ENCODE assay signal across 9 mouse cellular contexts in the genomic region with DNA sequence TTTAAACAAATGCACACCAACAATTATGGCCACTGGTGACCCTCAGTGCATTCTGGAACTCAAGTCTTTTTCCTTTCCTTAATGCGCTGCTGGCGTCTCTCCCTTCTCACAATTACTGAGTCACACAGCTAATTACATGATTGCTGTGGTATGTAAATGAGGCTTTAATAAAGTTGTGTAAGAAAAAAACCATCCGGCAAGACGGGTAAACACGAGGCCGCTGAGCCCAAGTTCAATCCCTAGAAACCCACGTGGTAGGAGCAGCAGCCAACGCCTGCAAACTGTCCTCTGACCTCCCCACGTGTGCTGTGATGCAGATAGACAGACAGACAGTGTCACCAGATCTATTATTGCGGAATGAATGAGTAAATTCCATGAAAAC. TPM values are rescaled to one million over a fixed set of nuclear protein-coding genes. Genes with fewer than 3 reads are reported as not detected.
DNase-seq lines count a peak whose midpoint lies in the region; ATAC-seq lines count a peak whose summit lies in the region.
"Had no signal": no experiment of that assay in that cellular context is flagged by ENCODE, and none has a peak within 500 bp of the region (broad histone marks: within the 10 kb centered on the region; RNA-seq: fewer than 3 reads in every experiment).

No protein-coding gene starts in this region.

- ATAC-seq in kidney, embryonic 14.5 days (ENCODE audit: low FRiP score, low TSS enrichment), result no peak
- ATAC-seq in embryonic facial prominence, embryonic 15.5 days (ENCODE audit: insufficient number of reproducible peaks, low FRiP score, low TSS enrichment, low read depth), result peak; percentile 9; the same call in 1 of the 2 replicates
- no peak for ATAC-seq in stomach, embryonic 14.5 days (ENCODE audit: insufficient number of reproducible peaks, insufficient read depth, low FRiP score, low read depth)

- H3K9ac ChIP-seq in kidney, embryonic 14.5 days (ENCODE audit: low read depth, low read length), result no peak overlapping the region
- no peak overlapping the region for H3K9ac ChIP-seq in embryonic facial prominence, embryonic 15.5 days
- H3K9ac ChIP-seq in stomach, embryonic 14.5 days (replicated peaks; ENCODE audit: low read depth, low read length), result no peak overlapping the region

- no peak for DNase-seq in kidney, postnatal 14 days
- DNase-seq in kidney, postnatal 10 days, result peak; percentile 38
- no peak for DNase-seq in right cerebral cortex, postnatal 10 days (ENCODE audit: low spot score in 2 of 2)
- no peak for DNase-seq in adrenal gland, adult 18-20 months (ENCODE audit: low spot score in 2 of 2)
- DNase-seq: gastrocnemius, postnatal 36 days had no signal

- no peak overlapping the region for H3K4me2 ChIP-seq in kidney, embryonic 14.5 days (replicated peaks; ENCODE audit: low read depth, low read length)
- H3K4me2 ChIP-seq in embryonic facial prominence, embryonic 15.5 days (replicated peaks), result no peak overlapping the region
- H3K4me2 ChIP-seq in stomach, embryonic 14.5 days (replicated peaks; ENCODE audit: low read depth, low read length), result no peak overlapping the region

- H3K9me3 ChIP-seq in kidney, embryonic 14.5 days (ENCODE audit: control insufficient read depth, low read length), result no peaks in the 10 kb centered on the region
- H3K9me3 ChIP-seq in embryonic facial prominence, embryonic 15.5 days (replicated peaks), result peaks cover 7% of the 10 kb centered on the region; the same call in 1 of the 2 replicates
- H3K9me3 ChIP-seq in stomach, embryonic 14.5 days (ENCODE audit: control insufficient read depth, low read depth, low read length), result no peaks in the 10 kb centered on the region

- no peaks in the 10 kb centered on the region for H3K27me3 ChIP-seq in kidney, embryonic 14.5 days (ENCODE audit: control insufficient read depth, insufficient read depth, low read length)
- H3K27me3 ChIP-seq in embryonic facial prominence, embryonic 15.5 days, result no peaks in the 10 kb centered on the region
- no peaks in the 10 kb centered on the region for H3K27me3 ChIP-seq in stomach, embryonic 14.5 days (ENCODE audit: control insufficient read depth, insufficient read depth, low read length)
- H3K27me3 ChIP-seq: megakaryocyte, embryonic 14.5 days had no signal

- H3K4me3 ChIP-seq in kidney, embryonic 14.5 days (ENCODE audit: low read length), result no peak overlapping the region
- H3K4me3 ChIP-seq in embryonic facial prominence, embryonic 15.5 days (replicated peaks), result no peak overlapping the region
- no peak overlapping the region for H3K4me3 ChIP-seq in stomach, embryonic 14.5 days (ENCODE audit: low read depth, low read length)
- H3K4me3 ChIP-seq: megakaryocyte, embryonic 14.5 days had no signal

- H3K36me3 ChIP-seq in kidney, embryonic 14.5 days (ENCODE audit: control insufficient read depth, insufficient read depth, low read length), result no peaks in the 10 kb centered on the region
- H3K36me3 ChIP-seq in embryonic facial prominence, embryonic 15.5 days, result no peaks in the 10 kb centered on the region
- no peaks in the 10 kb centered on the region for H3K36me3 ChIP-seq in stomach, embryonic 14.5 days (ENCODE audit: control insufficient read depth, insufficient read depth, low read length)

- H3K4me1 ChIP-seq in kidney, embryonic 14.5 days (ENCODE audit: control insufficient read depth, insufficient read depth, low read length), result peaks cover 25% of the 10 kb centered on the region
- peaks cover 29% of the 10 kb centered on the region for H3K4me1 ChIP-seq in embryonic facial prominence, embryonic 15.5 days
- peaks cover 22% of the 10 kb centered on the region for H3K4me1 ChIP-seq in stomach, embryonic 14.5 days (ENCODE audit: control insufficient read depth, insufficient read depth, low read length)

- 48% methylated on average over 10 of the region's 10 CpGs for WGBS in kidney, embryonic 14.5 days
- WGBS in embryonic facial prominence, embryonic 15.5 days, result 39% methylated on average over 10 of the region's 10 CpGs
- 44% methylated on average over 10 of the region's 10 CpGs for WGBS in stomach, embryonic 14.5 days

- H3K27ac ChIP-seq in kidney, embryonic 14.5 days (ENCODE audit: low read depth, low read length), result peak overlapping the region; percentile 73
- H3K27ac ChIP-seq in embryonic facial prominence, embryonic 15.5 days (replicated peaks), result peak overlapping the region; percentile 80
- peak overlapping the region; percentile 79 for H3K27ac ChIP-seq in stomach, embryonic 14.5 days (ENCODE audit: low read length)

RNA-seq across cellular contexts. Expression of gene Smyd3, which starts 58.9 kb away (rescaled TPM):
- polyA plus RNA-seq in kidney, embryonic 14.5 days (2014; fragmentation: Nextera tagmentation; extraction: Ambion mirVana), result 19.9 and 21.5 TPM in 2 replicates
- 20.0 and 22.0 TPM in 2 replicates for polyA plus RNA-seq in embryonic facial prominence, embryonic 15.5 days (2015; fragmentation: Nextera tagmentation; extraction: Ambion mirVana)
- polyA plus RNA-seq in stomach, embryonic 14.5 days (2014; fragmentation: Nextera tagmentation; extraction: Ambion mirVana), result 22.9 and 24.0 TPM in 2 replicates
- 1 to 10 TPM; 7.8 to 8.7 TPM for total RNA-seq in adrenal gland, adult 18-20 months (2021)
